Mouse (Mus musculus): ENCODE data around the gene 9230104L09Rik. TPM values are rescaled to one million over a fixed set of nuclear protein-coding genes. Genes with fewer than 3 reads are reported as not detected.

The 9230104L09Rik gene
- polyA plus RNA-seq, 1 experiment from 2014 or later, result not detected

DNA sequence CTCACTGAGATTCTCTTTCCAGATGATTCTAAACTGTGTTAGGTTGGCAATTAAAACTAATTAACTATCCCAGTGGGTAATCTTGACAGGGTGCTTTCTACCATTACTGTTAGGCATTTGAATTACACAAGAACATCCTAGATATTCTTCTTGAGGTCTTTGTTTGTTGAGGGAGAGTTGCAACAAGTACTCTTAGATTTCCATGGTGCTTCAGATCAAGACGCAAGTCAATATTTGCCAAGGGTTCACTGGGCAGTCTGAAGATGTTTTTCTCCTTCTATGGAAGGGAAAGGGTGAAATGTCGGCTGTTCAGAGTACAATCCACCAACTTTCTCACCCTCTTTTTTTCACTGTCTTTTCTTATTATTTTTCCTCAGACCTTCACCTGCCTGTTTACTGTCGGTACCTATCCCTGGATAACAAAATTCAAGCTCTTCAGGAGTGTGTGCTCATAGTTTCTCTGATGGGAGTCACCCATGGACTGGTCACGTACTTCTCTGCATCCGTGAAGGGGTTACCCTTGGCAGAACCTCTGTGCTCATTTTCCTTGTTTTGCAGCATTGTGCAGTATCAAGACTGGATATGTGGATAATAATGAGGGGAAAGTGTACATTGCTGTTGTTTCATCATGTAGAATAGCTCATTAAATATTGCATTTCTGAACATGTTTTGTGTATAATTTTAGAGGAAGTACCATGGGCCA lies 26.6 kb downstream of the 9230104L09Rik start:
- no peak for DNase-seq (ENCODE audit: low spot score)
- H3K36me3 ChIP-seq (replicated peaks; ENCODE audit: control insufficient read depth, insufficient read depth, low read depth, low read length), result no peaks in the 10 kb centered on the region
- no peak overlapping the region for H3K9ac ChIP-seq (replicated peaks; ENCODE audit: low read length)
- no peak overlapping the region for H3K27ac ChIP-seq (replicated peaks; ENCODE audit: low read depth, low read length)
- no peak overlapping the region for H3K4me2 ChIP-seq (ENCODE audit: low read depth, low read length)
- no peaks in the 10 kb centered on the region for H3K4me1 ChIP-seq (ENCODE audit: control insufficient read depth, insufficient read depth, low read length)
- 85% methylated on average over 5 of the region's 5 CpGs for WGBS
- no peaks in the 10 kb centered on the region for H3K9me3 ChIP-seq (replicated peaks; ENCODE audit: control insufficient read depth, low read length)
- no peak overlapping the region for H3K4me3 ChIP-seq (ENCODE audit: low read depth, low read length)
- no peaks in the 10 kb centered on the region for H3K27me3 ChIP-seq (ENCODE audit: control insufficient read depth, insufficient read depth, low read length)
- ATAC-seq (replicated peaks; ENCODE audit: insufficient number of reproducible peaks, low FRiP score, low TSS enrichment, low read depth), result no peak

DNA sequence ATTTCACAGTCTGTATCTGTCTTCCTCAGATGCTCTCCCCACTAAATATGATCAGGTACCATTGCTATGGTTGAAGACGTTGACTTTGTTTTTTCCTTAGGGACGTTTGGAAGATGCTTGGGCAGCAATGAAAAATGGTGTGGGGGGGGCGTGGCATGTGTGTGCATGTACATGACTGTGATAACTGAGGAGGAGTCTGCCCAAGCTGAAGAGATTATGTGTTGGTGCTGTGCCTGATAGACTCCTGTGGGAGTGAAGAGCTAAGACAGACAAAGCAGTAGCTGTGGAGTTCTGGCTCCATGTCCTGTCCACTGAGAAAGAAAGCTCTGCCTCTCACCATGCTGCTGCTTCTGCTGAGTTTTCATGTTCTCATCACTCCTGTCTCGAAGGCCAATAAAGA lies 29.9 kb downstream of the 9230104L09Rik start, which contains the start of gene Cst9:
Cst9 (plus strand) TSS at position 236 of the 400 bp plus-strand sequence.
- DNase-seq (ENCODE audit: low spot score) (no peak), ATAC-seq (replicated peaks; ENCODE audit: insufficient number of reproducible peaks, low FRiP score, low TSS enrichment, low read depth) (no peak)
- no peak within 1 kb of the TSS for H3K27ac ChIP-seq (replicated peaks; ENCODE audit: low read depth, low read length)
- H3K4me3 ChIP-seq (ENCODE audit: low read depth, low read length), result no peak within 1 kb of the TSS
- no peak within 1 kb of the TSS for H3K9ac ChIP-seq (replicated peaks; ENCODE audit: low read length)
- no peaks in the 10 kb centered on the region for H3K9me3 ChIP-seq (replicated peaks; ENCODE audit: control insufficient read depth, low read length)
- WGBS, result 73% methylated on average over 4 of the region's 4 CpGs
- H3K4me1 ChIP-seq (ENCODE audit: control insufficient read depth, insufficient read depth, low read length), result no peaks in the 10 kb centered on the region
- no peak within 1 kb of the TSS for H3K4me2 ChIP-seq (ENCODE audit: low read depth, low read length)
- H3K27me3 ChIP-seq (ENCODE audit: control insufficient read depth, insufficient read depth, low read length), result no peaks in the 10 kb centered on the region
- no peaks in the 10 kb centered on the region for H3K36me3 ChIP-seq (replicated peaks; ENCODE audit: control insufficient read depth, insufficient read depth, low read depth, low read length)

DNA sequence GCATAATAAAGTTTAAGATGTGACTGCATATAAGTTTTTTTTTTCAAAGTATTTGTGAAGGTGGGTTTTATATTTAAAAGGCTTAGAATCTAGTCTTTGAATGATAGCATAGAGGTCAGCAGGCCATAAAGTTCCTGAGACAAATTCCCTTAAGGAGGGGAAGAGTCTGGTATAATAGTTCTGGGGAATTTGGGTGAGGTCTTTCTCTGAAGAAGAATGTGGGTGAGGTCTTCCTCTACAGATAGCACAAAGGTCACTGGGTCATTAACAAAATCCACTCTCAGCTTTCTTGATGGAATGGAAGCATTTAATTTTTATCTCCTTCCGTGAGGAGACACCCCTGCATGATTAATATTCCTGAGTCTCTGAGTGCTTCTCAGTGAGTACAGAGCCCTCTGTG lies 38.9 kb downstream of the 9230104L09Rik start:
- Histone ChIP-seq H3K4me1 (ENCODE audit: control insufficient read depth, insufficient read depth, low read length) (no peaks in the 10 kb centered on the region), H3K4me2 (ENCODE audit: low read depth, low read length) (no peak overlapping the region), H3K36me3 (replicated peaks; ENCODE audit: control insufficient read depth, insufficient read depth, low read depth, low read length) (no peaks in the 10 kb centered on the region), H3K9ac (replicated peaks; ENCODE audit: low read length) (no peak overlapping the region), H3K27ac (replicated peaks; ENCODE audit: low read depth, low read length) (no peak overlapping the region), H3K4me3 (ENCODE audit: low read depth, low read length) (no peak overlapping the region), H3K9me3 (replicated peaks; ENCODE audit: control insufficient read depth, low read length) (no peaks in the 10 kb centered on the region), H3K27me3 (ENCODE audit: control insufficient read depth, insufficient read depth, low read length) (no peaks in the 10 kb centered on the region)
- 71% methylated on average over 1 of the region's 1 CpGs for WGBS
- ATAC-seq (replicated peaks; ENCODE audit: insufficient number of reproducible peaks, low FRiP score, low TSS enrichment, low read depth) (no peak), DNase-seq (ENCODE audit: low spot score) (no peak)

DNA sequence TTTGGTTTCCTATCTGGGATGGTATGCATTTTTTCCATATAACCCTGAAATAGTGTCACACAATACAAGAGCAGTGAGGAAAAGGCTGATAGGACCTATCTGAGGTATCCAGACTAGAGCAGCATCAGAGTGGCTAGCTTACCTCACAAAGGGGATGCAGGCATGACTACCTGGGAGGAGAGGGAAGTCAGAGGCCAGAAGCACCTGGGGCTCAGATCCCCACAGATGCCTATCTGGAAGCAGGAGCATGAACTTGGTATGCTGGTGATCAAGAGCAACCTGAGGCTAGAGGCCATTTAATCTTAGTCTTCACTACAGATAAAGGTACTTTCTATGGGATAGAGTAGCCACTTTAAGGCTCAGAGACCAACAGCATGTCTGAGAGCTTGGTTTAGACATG lies 44.9 kb downstream of the 9230104L09Rik start, which contains the start of gene Cst13:
Cst13 (plus strand) TSS at position 173 of the 400 bp plus-strand sequence.
- DNase-seq (ENCODE audit: low spot score) (no peak), ATAC-seq (replicated peaks; ENCODE audit: insufficient number of reproducible peaks, low FRiP score, low TSS enrichment, low read depth) (no peak)
- no peak within 1 kb of the TSS for H3K9ac ChIP-seq (replicated peaks; ENCODE audit: low read length)
- no peak within 1 kb of the TSS for H3K4me3 ChIP-seq (ENCODE audit: low read depth, low read length)
- no peak within 1 kb of the TSS for H3K27ac ChIP-seq (replicated peaks; ENCODE audit: low read depth, low read length)
- H3K4me1 ChIP-seq (ENCODE audit: control insufficient read depth, insufficient read depth, low read length), result no peaks in the 10 kb centered on the region
- H3K36me3 ChIP-seq (replicated peaks; ENCODE audit: control insufficient read depth, insufficient read depth, low read depth, low read length), result no peaks in the 10 kb centered on the region
- no peaks in the 10 kb centered on the region for H3K9me3 ChIP-seq (replicated peaks; ENCODE audit: control insufficient read depth, low read length)
- H3K4me2 ChIP-seq (ENCODE audit: low read depth, low read length), result no peak within 1 kb of the TSS
- no peaks in the 10 kb centered on the region for H3K27me3 ChIP-seq (ENCODE audit: control insufficient read depth, insufficient read depth, low read length)

DNA sequence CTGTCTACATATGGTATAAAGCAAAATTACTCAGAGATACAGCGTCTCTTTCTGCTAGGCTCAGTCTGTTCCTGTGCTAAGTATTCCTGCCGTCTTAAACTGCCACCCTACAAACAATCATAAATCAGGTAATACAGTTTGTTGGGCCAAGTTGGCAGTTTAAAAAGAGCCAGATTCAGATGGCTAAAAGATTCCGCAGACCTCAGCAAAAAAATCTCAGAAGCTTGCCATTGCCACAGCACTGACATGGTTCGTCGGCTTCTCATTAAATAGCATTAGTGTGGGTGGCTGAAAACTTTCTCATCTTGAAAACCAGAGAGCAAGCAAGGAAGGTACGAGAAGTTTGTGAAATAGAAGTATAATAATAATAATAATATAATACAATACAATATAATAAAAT lies 58.1 kb downstream of the 9230104L09Rik start:
- no peak overlapping the region for H3K9ac ChIP-seq (replicated peaks; ENCODE audit: low read length)
- ATAC-seq (replicated peaks; ENCODE audit: insufficient number of reproducible peaks, low FRiP score, low TSS enrichment, low read depth), result no peak
- H3K36me3 ChIP-seq (replicated peaks; ENCODE audit: control insufficient read depth, insufficient read depth, low read depth, low read length), result no peaks in the 10 kb centered on the region
- H3K4me1 ChIP-seq (ENCODE audit: control insufficient read depth, insufficient read depth, low read length), result no peaks in the 10 kb centered on the region
- 79% methylated on average over 6 of the region's 6 CpGs for WGBS
- no peak overlapping the region for H3K27ac ChIP-seq (replicated peaks; ENCODE audit: low read depth, low read length)
- DNase-seq (ENCODE audit: low spot score), result no peak
- no peak overlapping the region for H3K4me2 ChIP-seq (ENCODE audit: low read depth, low read length)
- no peaks in the 10 kb centered on the region for H3K27me3 ChIP-seq (ENCODE audit: control insufficient read depth, insufficient read depth, low read length)
- no peak overlapping the region for H3K4me3 ChIP-seq (ENCODE audit: low read depth, low read length)
- H3K9me3 ChIP-seq (replicated peaks; ENCODE audit: control insufficient read depth, low read length), result no peaks in the 10 kb centered on the region

DNA sequence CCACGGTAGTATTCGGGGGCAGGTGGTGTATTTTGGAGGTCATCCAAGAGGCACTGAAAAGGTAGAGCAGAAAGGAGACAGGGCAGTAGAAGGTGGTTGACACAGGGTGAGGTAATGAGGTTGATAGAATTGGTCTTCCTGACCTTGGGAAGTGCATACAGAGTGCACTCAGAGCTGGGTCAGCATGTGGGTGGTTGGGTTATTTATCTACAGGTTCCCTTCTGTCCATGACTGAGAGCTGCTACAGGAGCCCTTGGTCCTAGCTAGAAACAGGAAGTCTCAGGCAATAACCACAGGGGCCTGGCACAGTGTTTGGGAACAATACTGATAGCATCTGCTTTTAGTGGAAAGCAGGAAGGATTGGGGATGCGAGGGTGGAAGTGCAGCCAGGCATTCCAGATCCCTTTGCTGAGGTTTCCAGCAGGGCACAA lies 63.3 kb downstream of the 9230104L09Rik start:
- no peaks in the 10 kb centered on the region for H3K27me3 ChIP-seq (ENCODE audit: control insufficient read depth, insufficient read depth, low read length)
- no peak overlapping the region for H3K27ac ChIP-seq (replicated peaks; ENCODE audit: low read depth, low read length)
- no peaks in the 10 kb centered on the region for H3K4me1 ChIP-seq (ENCODE audit: control insufficient read depth, insufficient read depth, low read length)
- ATAC-seq (replicated peaks; ENCODE audit: insufficient number of reproducible peaks, low FRiP score, low TSS enrichment, low read depth), result no peak
- H3K36me3 ChIP-seq (replicated peaks; ENCODE audit: control insufficient read depth, insufficient read depth, low read depth, low read length), result no peaks in the 10 kb centered on the region
- no peak overlapping the region for H3K9ac ChIP-seq (replicated peaks; ENCODE audit: low read length)
- H3K4me3 ChIP-seq (ENCODE audit: low read depth, low read length), result no peak overlapping the region
- H3K4me2 ChIP-seq (ENCODE audit: low read depth, low read length), result no peak overlapping the region
- WGBS, result 68% methylated on average over 3 of the region's 3 CpGs
- no peak for DNase-seq (ENCODE audit: low spot score)
- H3K9me3 ChIP-seq (replicated peaks; ENCODE audit: control insufficient read depth, low read length), result no peaks in the 10 kb centered on the region

DNA sequence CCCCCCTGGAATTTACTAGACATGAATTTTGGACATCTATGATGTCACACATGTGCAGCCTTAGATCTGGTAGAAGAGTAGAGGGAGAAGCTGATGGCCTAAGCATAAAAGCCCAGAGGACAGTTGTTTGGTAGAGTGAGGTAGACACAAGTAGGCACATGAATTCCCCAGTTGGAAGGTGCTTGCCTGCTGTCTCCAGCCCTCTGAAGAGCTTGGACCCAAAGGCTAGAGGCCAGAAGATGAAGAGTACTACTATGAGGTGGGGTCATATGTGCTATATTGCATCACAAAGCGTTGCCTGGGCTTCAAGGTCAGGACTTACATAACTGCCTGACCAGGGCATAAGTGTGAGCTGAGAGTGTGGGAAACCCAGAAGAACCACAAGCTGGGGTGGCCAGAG lies 66.4 kb downstream of the 9230104L09Rik start, which contains the start of gene Cst8:
Cst8 (plus strand) TSS at position 301 of the 400 bp plus-strand sequence.
- Histone ChIP-seq H3K27ac (replicated peaks; ENCODE audit: low read depth, low read length) (no peak within 1 kb of the TSS), H3K4me3 (ENCODE audit: low read depth, low read length) (no peak within 1 kb of the TSS), H3K9me3 (replicated peaks; ENCODE audit: control insufficient read depth, low read length) (no peaks in the 10 kb centered on the region), H3K9ac (replicated peaks; ENCODE audit: low read length) (no peak within 1 kb of the TSS), H3K27me3 (ENCODE audit: control insufficient read depth, insufficient read depth, low read length) (no peaks in the 10 kb centered on the region), H3K36me3 (replicated peaks; ENCODE audit: control insufficient read depth, insufficient read depth, low read depth, low read length) (no peaks in the 10 kb centered on the region), H3K4me1 (ENCODE audit: control insufficient read depth, insufficient read depth, low read length) (no peaks in the 10 kb centered on the region), H3K4me2 (ENCODE audit: low read depth, low read length) (no peak within 1 kb of the TSS)
- DNase-seq (ENCODE audit: low spot score) (no peak), ATAC-seq (replicated peaks; ENCODE audit: insufficient number of reproducible peaks, low FRiP score, low TSS enrichment, low read depth) (no peak)
- 76% methylated on average over 1 of the region's 1 CpGs for WGBS

Data from embryonic facial prominence, embryonic 11.5 days (tissue).